Mouse (Mus musculus): Measurements from ENCODE around the gene Inpp4a.

Gene Inpp4a

GRCm38 (mm10) chr1:37358621-37359020 is 59.0 kb downstream of the Inpp4a start:
- DNase-seq = no peak

GRCm38 (mm10) chr1:37359395-37360092 is 59.9 kb downstream of the Inpp4a start:
- DNase-seq = no peak

GRCm38 (mm10) chr1:37360781-37361180 is 61.1 kb downstream of the Inpp4a start:
- no peak for DNase-seq

GRCm38 (mm10) chr1:37362721-37363120 is 63.1 kb downstream of the Inpp4a start:
- DNase-seq = no peak

GRCm38 (mm10) chr1:37368125-37368524 is 68.5 kb downstream of the Inpp4a start:
- no peak for DNase-seq

- DNase-seq = no peak
Observed at GRCm38 (mm10) chr1:37368768-37369385, 69.2 kb downstream of the Inpp4a start.

- DNase-seq = no peak
Observed at GRCm38 (mm10) chr1:37376177-37376576, 76.5 kb downstream of the Inpp4a start.

- no peak for DNase-seq
Observed at GRCm38 (mm10) chr1:37376751-37377150, 77.1 kb downstream of the Inpp4a start.

- no peak for DNase-seq
Observed at GRCm38 (mm10) chr1:37378095-37378494, 78.4 kb downstream of the Inpp4a start.

GRCm38 (mm10) chr1:37379536-37379935 is 79.9 kb downstream of the Inpp4a start:
- DNase-seq = no peak

- DNase-seq = no peak
Observed at GRCm38 (mm10) chr1:37380913-37381312, 81.2 kb downstream of the Inpp4a start.

GRCm38 (mm10) chr1:37384304-37384703 is 84.6 kb downstream of the Inpp4a start:
- no peak for DNase-seq

- DNase-seq = no peak
Observed at GRCm38 (mm10) chr1:37386448-37386971, 86.8 kb downstream of the Inpp4a start.

GRCm38 (mm10) chr1:37393174-37393573 is 93.5 kb downstream of the Inpp4a start:
- DNase-seq = no peak

- peak; percentile 49 to 57 for DNase-seq
Observed at GRCm38 (mm10) chr1:37396481-37396880, 96.8 kb downstream of the Inpp4a start.

- no peak for DNase-seq
Observed at GRCm38 (mm10) chr1:37398961-37399360, 99.3 kb downstream of the Inpp4a start.

GRCm38 (mm10) chr1:37399734-37400133 is 100.1 kb downstream of the Inpp4a start:
- no peak for DNase-seq

- peak; percentile 36 to 64 for DNase-seq
Observed at GRCm38 (mm10) chr1:37401687-37402086, 102.0 kb downstream of the Inpp4a start.

GRCm38 (mm10) chr1:37405137-37405536 is 105.5 kb downstream of the Inpp4a start:
- no peak for DNase-seq

- DNase-seq = no peak
Observed at GRCm38 (mm10) chr1:37407228-37407627, 107.6 kb downstream of the Inpp4a start.

- no peak for DNase-seq
Observed at GRCm38 (mm10) chr1:37408059-37408458, 108.4 kb downstream of the Inpp4a start.

- DNase-seq = no peak
Observed at GRCm38 (mm10) chr1:37408678-37409077, 109.0 kb downstream of the Inpp4a start.

- no peak for DNase-seq
Observed at GRCm38 (mm10) chr1:37409647-37410046, 110.0 kb downstream of the Inpp4a start.

- no peak for DNase-seq
Observed at GRCm38 (mm10) chr1:37415394-37415793, 115.7 kb downstream of the Inpp4a start.
